Mouse (Mus musculus): ENCODE measurements around the gene Foxp2.

Foxp2 gene

GRCm38 (mm10) chr6:15101548-15101947, 200.4 kb downstream of the Foxp2 start:
- DNase-seq (ENCODE audit: extremely low spot score) = no peak

GRCm38 (mm10) chr6:15120916-15121315, 219.8 kb downstream of the Foxp2 start:
- DNase-seq (ENCODE audit: extremely low spot score) = no peak

GRCm38 (mm10) chr6:15121339-15121738, 220.2 kb downstream of the Foxp2 start:
- no peak for DNase-seq (ENCODE audit: extremely low spot score)

- no peak for DNase-seq (ENCODE audit: extremely low spot score)
These were observed 229.0 kb downstream of the Foxp2 start for GRCm38 (mm10) chr6:15130142-15130541.

GRCm38 (mm10) chr6:15142094-15142493, 240.9 kb downstream of the Foxp2 start:
- DNase-seq (ENCODE audit: extremely low spot score) = no peak

GRCm38 (mm10) chr6:15151619-15152018, 250.5 kb downstream of the Foxp2 start:
- DNase-seq (ENCODE audit: extremely low spot score) = no peak

GRCm38 (mm10) chr6:15163508-15164053, 262.4 kb downstream of the Foxp2 start:
- DNase-seq (ENCODE audit: extremely low spot score) = no peak

- no peak for DNase-seq (ENCODE audit: extremely low spot score)
These were observed 275.6 kb downstream of the Foxp2 start for GRCm38 (mm10) chr6:15176754-15177153.

GRCm38 (mm10) chr6:15192877-15193276, 291.7 kb downstream of the Foxp2 start:
- DNase-seq (ENCODE audit: extremely low spot score) = no peak

- no peak for DNase-seq (ENCODE audit: extremely low spot score)
These were observed 341.2 kb downstream of the Foxp2 start for GRCm38 (mm10) chr6:15242176-15242942.

GRCm38 (mm10) chr6:15257393-15257792, 356.2 kb downstream of the Foxp2 start:
- no peak for DNase-seq (ENCODE audit: extremely low spot score)

GRCm38 (mm10) chr6:15257893-15258292, 356.7 kb downstream of the Foxp2 start:
- no peak for DNase-seq (ENCODE audit: extremely low spot score)

- no peak for DNase-seq (ENCODE audit: extremely low spot score)
These were observed 367.0 kb downstream of the Foxp2 start for GRCm38 (mm10) chr6:15268136-15268535.

GRCm38 (mm10) chr6:15285213-15285612, 384.1 kb downstream of the Foxp2 start:
- no peak for DNase-seq (ENCODE audit: extremely low spot score)

- DNase-seq (ENCODE audit: extremely low spot score) = no peak
These were observed 392.9 kb downstream of the Foxp2 start for GRCm38 (mm10) chr6:15294081-15294480.

GRCm38 (mm10) chr6:15299279-15299678, 398.1 kb downstream of the Foxp2 start:
- no peak for DNase-seq (ENCODE audit: extremely low spot score)

- no peak for DNase-seq (ENCODE audit: extremely low spot score)
These were observed 409.5 kb downstream of the Foxp2 start for GRCm38 (mm10) chr6:15310671-15311070.

- no peak for DNase-seq (ENCODE audit: extremely low spot score)
These were observed 415.8 kb downstream of the Foxp2 start for GRCm38 (mm10) chr6:15316948-15317347.

GRCm38 (mm10) chr6:15318343-15318742, 417.2 kb downstream of the Foxp2 start:
- DNase-seq (ENCODE audit: extremely low spot score) = no peak

GRCm38 (mm10) chr6:15321551-15321974, 420.4 kb downstream of the Foxp2 start:
- DNase-seq (ENCODE audit: extremely low spot score) = no peak

GRCm38 (mm10) chr6:15323099-15323498, 421.9 kb downstream of the Foxp2 start:
- no peak for DNase-seq (ENCODE audit: extremely low spot score)

GRCm38 (mm10) chr6:15347705-15348104, 446.6 kb downstream of the Foxp2 start:
- no peak for DNase-seq (ENCODE audit: extremely low spot score)

GRCm38 (mm10) chr6:15355852-15356251, 454.7 kb downstream of the Foxp2 start:
- no peak for DNase-seq (ENCODE audit: extremely low spot score)

- no peak for DNase-seq (ENCODE audit: extremely low spot score)
These were observed 469.1 kb downstream of the Foxp2 start for GRCm38 (mm10) chr6:15370281-15370680.
